Mouse (Mus musculus) small intestine, adult 2 months (tissue): ENCODE measurements at regions not wholly inside any gene's neighbourhood (a gene's known extent, or its start where the extent isn't known, plus 50 kb on each side); places are given as distances from the start of the nearest gene placed in this dataset.

Source experiments
- H3K27ac ChIP-seq: fragments of 200-500 bp; 2 replicates; pipeline ENCODE4 v1.5.1; 2012; ENCODE audit warnings: low read depth, low read length, control low read depth, inconsistent platforms; ENCODE audit not compliant: insufficient read depth
- H3K27me3 ChIP-seq: fragments of 200-500 bp; 2 replicates; pipeline ENCODE4 v1.6.1; 2012; ENCODE audit warnings: mild to moderate bottlenecking, moderate library complexity, low read length, inconsistent platforms; ENCODE audit not compliant: control insufficient read depth, insufficient read depth
- H3K36me3 ChIP-seq: fragments of 200-500 bp; 2 replicates; pipeline ENCODE4 v1.6.1; 2012; ENCODE audit warnings: mild to moderate bottlenecking, low read length, control low read depth, inconsistent platforms; ENCODE audit not compliant: control insufficient read depth, insufficient read depth
- H3K4me1 ChIP-seq: fragments of 200-500 bp; 2 replicates; pipeline ENCODE4 v1.6.1; 2012; ENCODE audit warnings: low read length, inconsistent platforms, mixed read lengths; ENCODE audit not compliant: control insufficient read depth, insufficient read depth, insufficient read length
- H3K4me3 ChIP-seq: fragments of 200-500 bp; 2 replicates; pipeline ENCODE4 v1.5.1; 2012; ENCODE audit warnings: low read depth, mild to moderate bottlenecking, control low read depth, inconsistent platforms, low read length, moderate library complexity
- CTCF ChIP-seq: fragments of 200-500 bp; IDR thresholded peaks from 2 replicates; pipeline ENCODE4 v1.5.1; 2012; ENCODE audit warnings: low read depth, mild to moderate bottlenecking, control low read depth, inconsistent platforms, low read length, moderate library complexity, mixed read lengths; ENCODE audit not compliant: insufficient replicate concordance, insufficient read length; ENCODE audit errors: extremely low read depth
- POLR2A ChIP-seq: fragments of 200-500 bp; IDR thresholded peaks from 2 replicates; pipeline ENCODE4 v1.6.1; 2012; ENCODE audit warnings: low read depth, mild to moderate bottlenecking, control low read depth, inconsistent platforms, low read length, moderate library complexity
- WGBS: fragments of 180-500 bp; shearing (Covaris S2); methylation state at CpG from one replicate; pipeline ENCODE4 v1.1.7; 2018; 5-methylcytosine and 5-hydroxymethylcytosine counted together

GRCm38 (mm10) chr3:19385675-19386074 lies 242.8 kb downstream of the 1700064H15Rik start:
- TF ChIP-seq POLR2A (no peak), CTCF (no peak)
- Histone ChIP-seq H3K4me3 (no peak overlapping the region), H3K36me3 (no peaks in the 10 kb centered on the region), H3K27me3 (no peaks in the 10 kb centered on the region), H3K27ac (no peak overlapping the region), H3K4me1 (no peaks in the 10 kb centered on the region)
- WGBS = 13% methylated on average over 2 of the region's 2 CpGs

- Histone ChIP-seq H3K36me3 (no peaks in the 10 kb centered on the region), H3K27me3 (no peaks in the 10 kb centered on the region), H3K4me1 (no peaks in the 10 kb centered on the region), H3K27ac (no peak overlapping the region), H3K4me3 (no peak overlapping the region)
- TF ChIP-seq POLR2A = no peak
- TF ChIP-seq CTCF = no peak
- 76% methylated on average over 1 of the region's 1 CpGs for WGBS
Observed at GRCm38 (mm10) chr3:19368998-19369397, 259.5 kb downstream of the 1700064H15Rik start.

- Histone ChIP-seq H3K27me3 (no peaks in the 10 kb centered on the region), H3K36me3 (no peaks in the 10 kb centered on the region), H3K27ac (no peak overlapping the region), H3K4me1 (no peaks in the 10 kb centered on the region), H3K4me3 (no peak overlapping the region)
- TF ChIP-seq CTCF = no peak
- no peak for TF ChIP-seq POLR2A
- WGBS = 39% methylated on average over 2 of the region's 2 CpGs
Observed at GRCm38 (mm10) chr3:19367761-19368160, 260.7 kb downstream of the 1700064H15Rik start.
